Mouse (Mus musculus) brain, embryonic 14.5 days (tissue): ENCODE measurements around the gene Ctnna2. TPM values are rescaled to one million over a fixed set of nuclear protein-coding genes. Genes with fewer than 3 reads are reported as not detected.

Experiments used
- DNase-seq: peaks from one replicate; pipeline ENCODE4 v3.0.0-alpha.2; 2011; ENCODE audit warnings: low read depth
- CTCF ChIP-seq: fragments of 200-500 bp; IDR thresholded peaks from 2 replicates; pipeline ENCODE4 v1.5.1; 2012; ENCODE audit warnings: inconsistent platforms, mild to moderate bottlenecking, moderate library complexity, borderline replicate concordance; ENCODE audit not compliant: insufficient read depth, insufficient read length; ENCODE audit errors: extremely low read depth
- POLR2A ChIP-seq: fragments of 200-500 bp; IDR thresholded peaks from 2 replicates; pipeline ENCODE4 v1.6.1; 2012; ENCODE audit warnings: mild to moderate bottlenecking, inconsistent platforms, borderline replicate concordance; ENCODE audit not compliant: poor library complexity, insufficient read depth, insufficient read length, severe bottlenecking; ENCODE audit errors: extremely low read depth
- polyA plus RNA-seq: library from polyadenylated mRNA; depleted of rRNA; stranded (reverse); fragments of >200 nt; gene quantifications from 2 replicates; pipeline ENCODE4 v1.2.3, GENCODE M21; 2012

The Ctnna2 gene
- polyA plus RNA-seq, 1 experiment: 150 TPM

- peak; percentile 84 for DNase-seq
- TF ChIP-seq POLR2A (no peak), CTCF (no peak)
Observed at GRCm38 (mm10) chr6:77069595-77069994, 909.9 kb downstream of the Ctnna2 start.

- TF ChIP-seq CTCF (no peak), POLR2A (no peak)
- peak; percentile 95 for DNase-seq
Observed at GRCm38 (mm10) chr6:77050690-77051089, 928.8 kb downstream of the Ctnna2 start.

- TF ChIP-seq CTCF (no peak), POLR2A (no peak)
- no peak for DNase-seq
Observed at GRCm38 (mm10) chr6:77050193-77050592, 929.3 kb downstream of the Ctnna2 start.

GRCm38 (mm10) chr6:77047568-77047967 is 931.9 kb downstream of the Ctnna2 start:
- peak; percentile 61 for DNase-seq
- TF ChIP-seq CTCF: no peak
- TF ChIP-seq POLR2A: no peak

- no peak for DNase-seq
- TF ChIP-seq POLR2A (no peak), CTCF (no peak)
Observed at GRCm38 (mm10) chr6:77025066-77025465, 954.4 kb downstream of the Ctnna2 start.

- peak; percentile 73 for DNase-seq
- TF ChIP-seq CTCF: no peak
- no peak for TF ChIP-seq POLR2A
Observed at GRCm38 (mm10) chr6:77013194-77013593, 966.3 kb downstream of the Ctnna2 start.

GRCm38 (mm10) chr6:77011001-77011400 is 968.5 kb downstream of the Ctnna2 start:
- DNase-seq: no peak
- no peak for TF ChIP-seq CTCF
- TF ChIP-seq POLR2A: no peak

GRCm38 (mm10) chr6:76992128-76992527 is 987.4 kb downstream of the Ctnna2 start:
- TF ChIP-seq CTCF: no peak
- TF ChIP-seq POLR2A: no peak
- DNase-seq: peak; percentile 32

- TF ChIP-seq POLR2A: no peak
- no peak for TF ChIP-seq CTCF
- DNase-seq: peak; percentile 87
Observed at GRCm38 (mm10) chr6:76984773-76985172, 994.7 kb downstream of the Ctnna2 start.

GRCm38 (mm10) chr6:76981651-76982050 is 997.8 kb downstream of the Ctnna2 start:
- no peak for TF ChIP-seq POLR2A
- no peak for TF ChIP-seq CTCF
- no peak for DNase-seq

GRCm38 (mm10) chr6:76979247-76979850 is 1000.1 kb downstream of the Ctnna2 start:
- no peak for TF ChIP-seq CTCF
- no peak for TF ChIP-seq POLR2A
- peak; percentile 12 for DNase-seq

- DNase-seq: peak; percentile 90
- no peak for TF ChIP-seq CTCF
- no peak for TF ChIP-seq POLR2A
Observed at GRCm38 (mm10) chr6:76977817-76978216, 1001.7 kb downstream of the Ctnna2 start.

- DNase-seq: no peak
- no peak for TF ChIP-seq POLR2A
- no peak for TF ChIP-seq CTCF
Observed at GRCm38 (mm10) chr6:76974297-76974696, 1005.2 kb downstream of the Ctnna2 start.

GRCm38 (mm10) chr6:76964998-76965432 is 1014.5 kb downstream of the Ctnna2 start:
- peak; percentile 62 for DNase-seq
- TF ChIP-seq CTCF (no peak), POLR2A (no peak)
